Mouse (Mus musculus) NIH3T3 (cell line): ENCODE measurements around the gene Ulk1.
A peak's percentile ranks its signal among the peaks of the same experiment; 100 is the strongest.
"Not testable (repeated sequence)": the region's sequence is repeated elsewhere in the genome, so short reads cannot be mapped to it uniquely, and the experiment has no call there.

Source experiments
- DNase-seq: peaks from one replicate; pipeline ENCODE4 v3.0.0-alpha.2; 2012; ENCODE audit warnings: low read depth

Ulk1 gene

GRCm38 (mm10) chr5:110809667-110810325, at the start of gene Ulk1:
Ulk1 (minus strand) TSS chr5:110810097.
- peak; percentile 100 for DNase-seq

- DNase-seq = peak; percentile 82
Observed at GRCm38 (mm10) chr5:110859013-110859650, 49.2 kb upstream of the Ulk1 start.

- no peak for DNase-seq
Observed at GRCm38 (mm10) chr5:110857091-110857490, 47.2 kb upstream of the Ulk1 start.

- DNase-seq = no peak
Observed at GRCm38 (mm10) chr5:110852990-110853389, 43.1 kb upstream of the Ulk1 start.

GRCm38 (mm10) chr5:110841046-110841862, 31.4 kb upstream of the Ulk1 start:
- no peak for DNase-seq

- DNase-seq = peak; percentile 78
Observed at GRCm38 (mm10) chr5:110840465-110840864, 30.6 kb upstream of the Ulk1 start.

GRCm38 (mm10) chr5:110839678-110840365, 29.9 kb upstream of the Ulk1 start, which contains the start of the genes Hscb and Chek2:
Hscb (minus strand) TSS chr5:110839777.
Chek2 (plus strand) TSS chr5:110839979.
- DNase-seq = peak; percentile 98

- DNase-seq = no peak
Observed at GRCm38 (mm10) chr5:110839038-110839677, 29.3 kb upstream of the Ulk1 start.

GRCm38 (mm10) chr5:110838016-110838415, 28.1 kb upstream of the Ulk1 start:
- DNase-seq = not testable (repeated sequence)

GRCm38 (mm10) chr5:110835959-110836358, 26.1 kb upstream of the Ulk1 start:
- peak; percentile 54 for DNase-seq

- no peak for DNase-seq
Observed at GRCm38 (mm10) chr5:110831036-110831720, 21.3 kb upstream of the Ulk1 start.

GRCm38 (mm10) chr5:110827576-110827975, 17.7 kb upstream of the Ulk1 start:
- DNase-seq = no peak

GRCm38 (mm10) chr5:110826781-110827495, 17.0 kb upstream of the Ulk1 start:
- DNase-seq = no peak

GRCm38 (mm10) chr5:110824421-110824820, 14.5 kb upstream of the Ulk1 start:
- no peak for DNase-seq

GRCm38 (mm10) chr5:110808821-110809666, 853 bp downstream of the Ulk1 start:
- peak; percentile 63 for DNase-seq

GRCm38 (mm10) chr5:110808061-110808631, 1.8 kb downstream of the Ulk1 start:
- DNase-seq = peak; percentile 90

- no peak for DNase-seq
Observed at GRCm38 (mm10) chr5:110807453-110807852, 2.4 kb downstream of the Ulk1 start.

GRCm38 (mm10) chr5:110806676-110807075, 3.2 kb downstream of the Ulk1 start:
- DNase-seq = no peak

GRCm38 (mm10) chr5:110806154-110806553, 3.7 kb downstream of the Ulk1 start:
- DNase-seq = no peak
